Mouse (Mus musculus): ENCODE results near the gene Hap1. TPM values are rescaled to one million over a fixed set of nuclear protein-coding genes. Genes with fewer than 3 reads are reported as not detected.

Gene Hap1
- total and polyA plus RNA-seq, 3 experiments, result 6.6 to 34.8 TPM; not detected in 1

DNA sequence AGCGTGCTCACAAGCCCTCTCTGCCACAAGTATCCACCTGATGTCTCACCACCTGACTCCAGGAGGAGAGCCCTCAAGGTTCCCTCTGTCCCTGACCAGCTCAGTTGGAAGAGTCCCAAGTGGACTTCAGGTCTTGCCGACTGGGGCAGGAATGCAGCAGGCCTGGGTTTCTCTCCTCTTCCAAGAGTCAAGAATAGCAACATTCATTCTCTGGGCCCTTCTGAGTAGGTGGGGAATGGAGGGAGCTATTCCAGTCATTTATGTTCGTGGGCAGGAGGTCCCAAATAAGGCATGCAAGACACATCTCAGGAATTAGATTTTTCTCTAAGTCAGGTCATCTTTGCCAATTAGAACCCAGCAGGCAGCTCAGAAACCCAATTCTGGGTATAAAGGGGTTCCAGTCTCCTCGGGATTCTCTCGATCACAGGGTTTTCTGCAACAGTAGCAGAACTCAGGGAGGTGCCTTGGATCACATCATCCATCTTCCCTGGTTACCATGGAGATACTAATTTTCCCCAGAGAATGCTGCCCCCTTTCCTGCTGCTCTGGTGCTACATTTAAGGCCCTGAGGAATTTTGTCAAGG is 43.7 kb downstream of the Hap1 start:
- Histone ChIP-seq H3K9ac (ENCODE audit: control insufficient read depth, low read depth, low read length, poor library complexity, severe bottlenecking) (no peak overlapping the region), H3K27me3 (ENCODE audit: control insufficient read depth in 1 of 2, insufficient read depth in 2 of 2, low read length in 2 of 2) (peaks cover 3 to 5% of the 10 kb centered on the region in 2 experiments; a peak in 3 of 4 replicates), H3K9me3 (replicated peaks; ENCODE audit: insufficient read depth, low read length) (no peaks in the 10 kb centered on the region), H3K36me3 (ENCODE audit: control insufficient read depth in 1 of 2, insufficient read depth in 2 of 2, low read length in 2 of 2) (no peaks in the 10 kb centered on the region), H3K4me1 (ENCODE audit: control insufficient read depth in 1 of 2, insufficient read depth in 2 of 2, low read length in 2 of 2) (peaks cover 0 to 7% of the 10 kb centered on the region in 2 experiments; a peak in 1 of 4 replicates), H3K79me2 (ENCODE audit: control insufficient read depth, insufficient read depth, low read length, poor library complexity) (no peaks in the 10 kb centered on the region), H3K27ac (ENCODE audit: control insufficient read depth, low read depth, low read length) (no peak overlapping the region), H3K4me3 (ENCODE audit: control insufficient read depth in 1 of 2, insufficient read depth in 1 of 2, low read depth in 2 of 2, low read length in 2 of 2) (no peak overlapping the region)
- no peak for DNase-seq (ENCODE audit: low read depth, low spot score)
- TF ChIP-seq SMC3 (IDR thresholded peaks at IDR 0.05; ENCODE audit: low read depth, low read length), result no peak
- TF ChIP-seq MYC (IDR thresholded peaks at IDR 0.05; ENCODE audit: low read depth, low read length), result no peak
- no peak for TF ChIP-seq ZMIZ1 (IDR thresholded peaks at IDR 0.05; ENCODE audit: low read depth, low read length)
- no peak for TF ChIP-seq MYB (IDR thresholded peaks at IDR 0.05; ENCODE audit: low read depth, low read length)
- TF ChIP-seq CHD1 (IDR thresholded peaks at IDR 0.05; ENCODE audit: low read depth, low read length), result no peak
- no peak for TF ChIP-seq ZC3H11A (IDR thresholded peaks at IDR 0.05; ENCODE audit: low read depth, low read length)
- TF ChIP-seq SIN3A (IDR thresholded peaks at IDR 0.05; ENCODE audit: low read length), result no peak
- no peak for TF ChIP-seq CTCF (IDR thresholded peaks at IDR 0.05 in 2 of 3, conservative IDR thresholded peaks at IDR 0.05 in 1 of 3; ENCODE audit: control insufficient read depth in 1 of 3, insufficient read depth in 1 of 3, low read depth in 2 of 3, low read length in 3 of 3, poor library complexity in 1 of 3, severe bottlenecking in 1 of 3)
- TF ChIP-seq POLR2AphosphoS5 (IDR thresholded peaks at IDR 0.05; ENCODE audit: borderline replicate concordance, low read depth, low read length), result no peak
- TF ChIP-seq TCF12 (IDR thresholded peaks at IDR 0.05; ENCODE audit: low read depth, low read length), result no peak
- TF ChIP-seq KAT2A (conservative IDR thresholded peaks at IDR 0.05; ENCODE audit: low read depth, low read length), result no peak
- no peak for TF ChIP-seq GABPA (IDR thresholded peaks at IDR 0.05; ENCODE audit: low read depth, low read length)
- no peak for TF ChIP-seq MEF2A (IDR thresholded peaks at IDR 0.05; ENCODE audit: extremely low read depth, insufficient replicate concordance, low read depth, low read length, poor library complexity, severe bottlenecking)
- TF ChIP-seq POLR2A (IDR thresholded peaks at IDR 0.05; ENCODE audit: control insufficient read depth in 1 of 2, insufficient read depth in 1 of 2, low read depth in 1 of 2, low read length in 2 of 2, poor library complexity in 1 of 2), result no peak
- no peak for TF ChIP-seq USF2 (IDR thresholded peaks at IDR 0.05; ENCODE audit: borderline replicate concordance in 1 of 2, insufficient read depth in 1 of 2, low read depth in 1 of 2, low read length in 2 of 2)

DNA sequence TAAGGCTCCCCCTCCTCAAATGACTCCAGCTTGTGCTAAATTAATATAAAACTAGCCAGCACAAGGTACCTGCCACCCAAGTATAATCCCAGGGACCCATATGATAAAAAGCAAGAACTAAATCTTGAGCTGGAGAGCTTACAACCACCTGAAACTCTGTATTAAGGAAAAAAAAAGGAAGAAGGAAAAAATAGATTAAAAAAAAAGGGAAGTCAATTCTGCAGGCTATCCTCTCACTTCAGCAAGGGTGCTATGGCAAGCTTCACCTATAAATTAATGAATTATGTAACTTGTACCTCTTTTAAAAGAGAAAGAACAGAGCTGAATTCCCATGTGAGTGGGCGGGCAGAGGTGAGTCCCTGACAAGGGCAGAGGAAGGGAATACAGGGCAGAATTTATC is 44.3 kb downstream of the Hap1 start:
- H3K4me1 ChIP-seq (ENCODE audit: control insufficient read depth in 1 of 2, insufficient read depth in 2 of 2, low read length in 2 of 2), result peaks cover 0 to 7% of the 10 kb centered on the region in 2 experiments; a peak in 1 of 4 replicates
- no peak for TF ChIP-seq ZC3H11A (IDR thresholded peaks at IDR 0.05; ENCODE audit: low read depth, low read length)
- peak; percentile 85 for TF ChIP-seq ZNF384 (IDR thresholded peaks at IDR 0.05; ENCODE audit: low read depth, low read length)
- TF ChIP-seq RCOR1 (IDR thresholded peaks at IDR 0.05; ENCODE audit: low read depth, low read length), result peak; percentile 29; the same call in 1 of the 2 replicates
- TF ChIP-seq POLR2AphosphoS5 (IDR thresholded peaks at IDR 0.05; ENCODE audit: borderline replicate concordance, low read depth, low read length), result no peak
- no peak for TF ChIP-seq CTCF (IDR thresholded peaks at IDR 0.05 in 2 of 3, conservative IDR thresholded peaks at IDR 0.05 in 1 of 3; ENCODE audit: control insufficient read depth in 1 of 3, insufficient read depth in 1 of 3, low read depth in 2 of 3, low read length in 3 of 3, poor library complexity in 1 of 3, severe bottlenecking in 1 of 3)
- peak in 1 of 2 experiments; percentile 64; a peak in 2 of 4 replicates for TF ChIP-seq EP300 (IDR thresholded peaks at IDR 0.05; ENCODE audit: low read depth in 1 of 2, low read length in 2 of 2)
- no peak for TF ChIP-seq ZKSCAN1 (IDR thresholded peaks at IDR 0.05; ENCODE audit: low read depth, low read length)
- H3K4me3 ChIP-seq (ENCODE audit: control insufficient read depth in 1 of 2, insufficient read depth in 1 of 2, low read depth in 2 of 2, low read length in 2 of 2), result no peak overlapping the region
- peak; percentile 42 for DNase-seq (ENCODE audit: low read depth, low spot score)
- H3K27ac ChIP-seq (ENCODE audit: control insufficient read depth, low read depth, low read length), result no peak overlapping the region
- H3K27me3 ChIP-seq (ENCODE audit: control insufficient read depth in 1 of 2, insufficient read depth in 2 of 2, low read length in 2 of 2), result peaks cover 3 to 8% of the 10 kb centered on the region in 2 experiments; a peak in 3 of 4 replicates
- no peaks in the 10 kb centered on the region for H3K9me3 ChIP-seq (replicated peaks; ENCODE audit: insufficient read depth, low read length)
- no peaks in the 10 kb centered on the region for H3K79me2 ChIP-seq (ENCODE audit: control insufficient read depth, insufficient read depth, low read length, poor library complexity)
- no peak overlapping the region for H3K9ac ChIP-seq (ENCODE audit: control insufficient read depth, low read depth, low read length, poor library complexity, severe bottlenecking)
- H3K36me3 ChIP-seq (ENCODE audit: control insufficient read depth in 1 of 2, insufficient read depth in 2 of 2, low read length in 2 of 2), result no peaks in the 10 kb centered on the region
